Mouse (Mus musculus): ENCODE measurements at regions not wholly inside any gene's neighbourhood (a gene's known extent, or its start where the extent isn't known, plus 50 kb on each side); places are given as distances from the start of the nearest gene placed in this dataset.

- peak; percentile 18 for DNase-seq (ENCODE audit: low spot score)
These were observed 231.6 kb upstream of the Jmjd1c start for GRCm38 (mm10) chr10:66864161-66864862.

- no peak for DNase-seq (ENCODE audit: low spot score)
These were observed 230.8 kb upstream of the Jmjd1c start for GRCm38 (mm10) chr10:66865010-66865582.

GRCm38 (mm10) chr10:66871133-66871664 lies 224.7 kb upstream of the Jmjd1c start:
- no peak for DNase-seq (ENCODE audit: low spot score)

DNA sequence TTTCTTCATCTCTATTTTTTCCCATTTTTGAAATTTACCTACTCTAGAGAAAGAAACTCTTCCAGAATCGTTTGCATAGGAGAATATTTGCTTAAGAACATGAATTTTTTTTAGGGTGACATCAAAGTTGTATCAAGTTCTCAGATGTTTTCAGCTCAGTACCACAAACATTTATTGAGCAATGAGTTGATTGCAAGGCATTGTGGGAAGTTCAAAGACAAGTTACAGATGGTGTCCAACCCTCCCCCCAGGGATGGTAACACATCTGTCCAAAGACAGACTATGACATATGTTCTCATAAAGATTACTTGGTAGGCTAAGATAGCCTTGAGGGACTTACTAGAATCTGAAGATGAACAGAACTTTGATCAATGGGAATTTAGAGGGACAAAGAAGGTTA lies 224.3 kb upstream of the Jmjd1c start:
- no peak for DNase-seq (ENCODE audit: low spot score)

GRCm38 (mm10) chr10:66873468-66873867 lies 222.5 kb upstream of the Jmjd1c start:
- DNase-seq (ENCODE audit: low spot score): no peak

DNA sequence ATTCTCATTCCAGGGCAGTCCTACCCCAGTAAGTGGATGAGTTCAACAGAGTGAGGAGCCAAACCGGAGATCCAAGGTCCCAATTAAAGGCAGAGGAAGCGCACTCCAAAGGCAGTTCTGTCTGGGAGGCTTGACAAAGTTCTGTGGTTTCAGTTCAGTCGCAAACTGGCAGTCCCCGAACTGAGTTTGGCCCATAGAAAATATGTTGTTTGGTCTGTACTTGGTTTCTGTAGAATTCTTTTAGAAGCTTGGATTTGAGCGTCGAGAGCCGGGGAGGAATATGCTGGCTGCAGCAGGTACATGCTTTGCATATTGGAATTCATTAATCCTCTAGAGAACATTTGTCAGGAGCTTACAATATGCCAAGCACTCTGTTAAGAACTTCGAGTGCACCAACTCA lies 216.9 kb upstream of the Jmjd1c start:
- no peak for DNase-seq (ENCODE audit: low spot score)

DNA sequence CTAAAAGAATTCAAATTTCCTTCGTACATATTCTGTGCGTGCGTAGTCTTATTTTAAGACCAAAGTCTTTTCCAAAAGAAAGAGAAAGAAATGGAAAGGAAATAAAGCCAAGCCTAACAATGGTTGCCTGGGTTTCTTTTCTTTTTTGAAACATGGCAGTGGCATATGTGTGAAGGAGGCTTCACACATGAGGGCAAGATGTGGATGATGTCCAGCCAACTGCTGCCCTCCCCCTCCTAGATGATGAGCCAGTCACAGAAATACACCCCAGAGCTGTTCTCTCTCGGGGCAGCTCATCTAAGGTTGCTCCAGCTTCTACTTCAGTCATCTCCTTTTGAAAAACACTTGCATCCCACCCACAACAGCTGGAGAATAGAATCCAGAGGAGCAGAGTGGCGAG lies 213.1 kb upstream of the Jmjd1c start:
- DNase-seq (ENCODE audit: low spot score): no peak

- no peak for DNase-seq (ENCODE audit: low spot score)
These were observed 210.3 kb upstream of the Jmjd1c start for GRCm38 (mm10) chr10:66885575-66885974.

GRCm38 (mm10) chr10:66889786-66890555 lies 206.0 kb upstream of the Jmjd1c start:
- no peak for DNase-seq (ENCODE audit: low spot score)

GRCm38 (mm10) chr10:66891811-66892210 lies 204.1 kb upstream of the Jmjd1c start:
- DNase-seq (ENCODE audit: low spot score): no peak

DNA sequence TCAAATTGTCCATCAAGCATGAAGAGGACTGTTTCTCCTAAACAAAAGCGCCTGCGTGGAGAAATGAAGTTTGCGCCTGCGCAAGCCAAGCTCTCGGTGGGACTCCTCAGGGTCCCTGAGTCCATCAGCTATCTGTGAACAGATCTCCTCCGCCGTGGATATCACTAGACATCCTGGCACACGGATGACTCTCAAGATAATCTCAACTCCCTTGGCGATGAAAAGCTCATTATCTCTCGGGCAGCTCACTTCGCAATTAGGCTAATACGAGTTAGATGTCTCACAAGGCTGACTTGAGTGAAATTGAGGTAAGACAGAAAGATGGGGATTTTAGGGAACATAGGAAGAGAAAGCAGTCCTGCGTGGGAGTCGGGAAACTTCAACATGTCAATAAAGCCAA lies 202.1 kb upstream of the Jmjd1c start:
- no peak for DNase-seq (ENCODE audit: low spot score)

DNA sequence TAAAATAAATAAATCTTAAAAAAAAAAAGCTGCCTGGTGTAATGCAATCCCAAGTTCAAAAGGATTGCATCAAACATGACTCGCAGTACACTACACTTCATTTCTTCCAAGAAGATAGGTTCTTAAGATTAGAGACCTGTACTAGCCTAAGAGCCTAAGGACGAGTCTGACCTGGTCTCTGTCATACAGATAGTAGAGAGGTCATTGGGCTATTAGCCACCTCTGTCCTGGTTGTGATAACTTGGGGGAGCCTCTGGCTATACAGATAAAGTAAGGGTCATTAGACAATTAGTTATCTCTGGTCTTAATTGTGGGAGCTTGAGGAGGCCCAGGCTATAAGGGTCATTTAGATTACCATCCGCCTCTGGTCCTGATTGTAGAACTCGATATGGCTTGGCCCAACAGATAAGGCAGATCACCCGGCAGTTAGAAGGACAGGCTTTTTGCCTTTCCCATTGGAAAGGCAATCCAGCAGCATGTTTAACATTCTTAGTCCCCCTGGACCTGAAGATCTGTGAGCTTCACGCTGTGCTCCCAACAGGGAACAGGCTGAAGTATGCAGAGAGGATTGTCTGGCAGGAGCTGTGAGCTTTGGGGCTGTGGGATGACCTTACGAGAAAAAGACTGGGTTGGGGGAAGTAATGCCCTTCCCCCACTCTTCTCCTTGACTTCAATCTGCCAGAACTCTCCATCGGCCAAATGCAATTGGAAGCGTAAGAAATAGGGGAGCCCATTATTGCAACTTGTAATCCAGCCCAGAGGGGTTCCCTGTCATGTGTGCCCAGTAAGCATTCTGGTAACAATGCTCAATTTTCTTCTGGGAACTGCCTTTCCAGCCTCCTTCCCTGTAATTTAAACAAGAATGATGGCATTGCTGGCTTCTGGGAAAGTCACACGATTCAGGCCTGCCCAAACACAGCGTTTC lies 199.0 kb upstream of the Jmjd1c start:
- no peak for DNase-seq (ENCODE audit: low spot score)

GRCm38 (mm10) chr10:66899724-66900123 lies 196.2 kb upstream of the Jmjd1c start:
- no peak for DNase-seq (ENCODE audit: low spot score)

DNA sequence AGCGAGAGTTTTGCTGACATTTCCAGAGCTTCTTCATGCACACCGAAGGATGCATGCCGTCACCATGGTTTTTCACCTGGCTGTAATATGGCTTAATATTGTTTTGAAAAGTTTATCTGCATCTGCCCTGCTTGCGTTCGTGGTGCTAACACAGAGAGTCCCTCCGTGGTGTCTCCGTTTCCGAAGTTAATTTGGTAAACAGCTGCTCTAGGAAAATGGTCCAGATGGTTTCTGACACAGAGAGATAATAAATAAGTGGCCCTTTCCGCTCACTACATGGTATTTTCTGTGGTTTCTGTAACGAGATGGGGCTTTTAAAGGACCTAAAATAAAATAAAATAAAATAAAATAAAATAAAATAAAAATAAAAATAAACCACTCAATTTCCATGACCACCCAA lies 195.1 kb upstream of the Jmjd1c start:
- DNase-seq (ENCODE audit: low spot score): no peak

GRCm38 (mm10) chr10:66901873-66902272 lies 194.1 kb upstream of the Jmjd1c start:
- DNase-seq (ENCODE audit: low spot score): no peak

GRCm38 (mm10) chr10:66904552-66905367 lies 191.2 kb upstream of the Jmjd1c start:
- no peak for DNase-seq (ENCODE audit: low spot score)

GRCm38 (mm10) chr10:66907842-66908241 lies 188.1 kb upstream of the Jmjd1c start:
- DNase-seq (ENCODE audit: low spot score): no peak

- DNase-seq (ENCODE audit: low spot score): peak; percentile 48
These were observed 186.6 kb upstream of the Jmjd1c start for GRCm38 (mm10) chr10:66909204-66909889.

GRCm38 (mm10) chr10:66909905-66910681 lies 185.8 kb upstream of the Jmjd1c start:
- DNase-seq (ENCODE audit: low spot score): no peak
